Mouse (Mus musculus) midbrain, embryonic 10.5 days (tissue): Measurements from ENCODE around the gene Vat1l. TPM values are rescaled to one million over a fixed set of nuclear protein-coding genes. Genes with fewer than 3 reads are reported as not detected.

Source experiments
- DNase-seq: peaks from one replicate; pipeline ENCODE4 v3.0.0-alpha.2; 2017; ENCODE audit warnings: low spot score
- H3K27ac ChIP-seq: fragments of 300-500 bp; sonication (generic); replicated peaks from 2 replicates; pipeline ENCODE4 v1.5.1; 2016; ENCODE audit warnings: mild to moderate bottlenecking
- H3K27me3 ChIP-seq: fragments of 300-500 bp; sonication (generic); 2 replicates; pipeline ENCODE4 v1.6.1; 2016; ENCODE audit warnings: low read depth, mild to moderate bottlenecking; ENCODE audit not compliant: poor library complexity, severe bottlenecking
- H3K36me3 ChIP-seq: fragments of 300-500 bp; sonication (generic); 2 replicates; pipeline ENCODE4 v1.6.1; 2016; ENCODE audit warnings: mild to moderate bottlenecking, moderate library complexity
- H3K4me1 ChIP-seq: fragments of 300-500 bp; sonication (generic); 2 replicates; pipeline ENCODE4 v1.6.1; 2016
- H3K4me3 ChIP-seq: fragments of 300-500 bp; sonication (generic); 2 replicates; pipeline ENCODE4 v1.5.1; 2016; ENCODE audit warnings: mild to moderate bottlenecking, moderate library complexity
- H3K9me3 ChIP-seq: fragments of 300-500 bp; sonication (generic); replicated peaks from 2 replicates; pipeline ENCODE4 v1.6.1; 2016; ENCODE audit warnings: mild to moderate bottlenecking
- WGBS: fragments of 180-500 bp; shearing (Covaris S2); methylation state at CpG from one replicate; pipeline ENCODE4 v1.1.7; 2016; 5-methylcytosine and 5-hydroxymethylcytosine counted together
- polyA plus RNA-seq: library from polyadenylated mRNA; unstranded; fragments of >200 nt; fragmentation: Nextera tagmentation; extraction: Ambion mirVana; gene quantifications from 2 replicates; pipeline ENCODE4 v1.2.1, GENCODE M21; 2016

The Vat1l gene
- polyA plus RNA-seq, 1 experiment from 2014 or later, result 9.1 TPM

GRCm38 (mm10) chr8:114314669-114315325 is 109.4 kb downstream of the Vat1l start:
- H3K27me3 ChIP-seq, result no peaks in the 10 kb centered on the region
- no peaks in the 10 kb centered on the region for H3K9me3 ChIP-seq
- DNase-seq, result no peak
- no peak overlapping the region for H3K27ac ChIP-seq
- peaks cover 7% of the 10 kb centered on the region; the same call in 1 of the 2 replicates for H3K36me3 ChIP-seq
- 53% methylated on average over 5 of the region's 5 CpGs for WGBS
- no peak overlapping the region for H3K4me3 ChIP-seq
- no peaks in the 10 kb centered on the region for H3K4me1 ChIP-seq

- Histone ChIP-seq H3K4me1 (no peaks in the 10 kb centered on the region), H3K4me3 (no peak overlapping the region), H3K27ac (no peak overlapping the region), H3K36me3 (no peaks in the 10 kb centered on the region), H3K27me3 (no peaks in the 10 kb centered on the region), H3K9me3 (no peaks in the 10 kb centered on the region; the same call in 1 of the 2 replicates)
- WGBS, result 83% methylated on average over 4 of the region's 4 CpGs
- DNase-seq, result no peak
Observed at GRCm38 (mm10) chr8:114318161-114318560, 112.7 kb downstream of the Vat1l start.

- H3K4me3 ChIP-seq, result no peak overlapping the region
- DNase-seq, result no peak
- H3K27ac ChIP-seq, result no peak overlapping the region
- H3K27me3 ChIP-seq, result no peaks in the 10 kb centered on the region
- 84% methylated on average over 2 of the region's 2 CpGs for WGBS
- 0 out of 2 replicates have a peak, but pooled peaks cover 5% of the 10 kb centered on the region for H3K36me3 ChIP-seq
- H3K9me3 ChIP-seq, result no peaks in the 10 kb centered on the region; the same call in 1 of the 2 replicates
- no peaks in the 10 kb centered on the region for H3K4me1 ChIP-seq
Observed at GRCm38 (mm10) chr8:114322096-114322495, 116.7 kb downstream of the Vat1l start.

- Histone ChIP-seq H3K4me3 (no peak overlapping the region), H3K27me3 (no peaks in the 10 kb centered on the region), H3K27ac (peak overlapping the region; percentile 75), H3K36me3 (peaks cover 11% of the 10 kb centered on the region), H3K9me3 (peaks cover 9% of the 10 kb centered on the region), H3K4me1 (peaks cover 35% of the 10 kb centered on the region)
- no peak for DNase-seq
- WGBS, result 38% methylated on average over 5 of the region's 5 CpGs
Observed at GRCm38 (mm10) chr8:114331928-114332327, 126.5 kb downstream of the Vat1l start.

- Histone ChIP-seq H3K36me3 (peaks cover 11% of the 10 kb centered on the region), H3K27me3 (no peaks in the 10 kb centered on the region), H3K27ac (peak overlapping the region; percentile 75), H3K4me3 (no peak overlapping the region), H3K9me3 (peaks cover 9% of the 10 kb centered on the region), H3K4me1 (peaks cover 35% of the 10 kb centered on the region)
- 70% methylated on average over 4 of the region's 4 CpGs for WGBS
- DNase-seq, result no peak
Observed at GRCm38 (mm10) chr8:114332949-114333348, 127.5 kb downstream of the Vat1l start.

- H3K27me3 ChIP-seq, result no peaks in the 10 kb centered on the region
- DNase-seq, result no peak
- no peaks in the 10 kb centered on the region for H3K36me3 ChIP-seq
- H3K4me3 ChIP-seq, result no peak overlapping the region
- 58% methylated on average over 8 of the region's 8 CpGs for WGBS
- H3K27ac ChIP-seq, result peak overlapping the region; percentile 61
- H3K9me3 ChIP-seq, result no peaks in the 10 kb centered on the region
- H3K4me1 ChIP-seq, result peaks cover 37% of the 10 kb centered on the region
Observed at GRCm38 (mm10) chr8:114335721-114336120, 130.3 kb downstream of the Vat1l start.

- 72% methylated on average over 5 of the region's 5 CpGs for WGBS
- Histone ChIP-seq H3K4me3 (no peak overlapping the region), H3K27ac (no peak overlapping the region), H3K4me1 (0 out of 2 replicates have a peak, but pooled peaks cover 4% of the 10 kb centered on the region), H3K9me3 (0 out of 2 replicates have a peak, but pooled peaks cover 2% of the 10 kb centered on the region), H3K27me3 (no peaks in the 10 kb centered on the region), H3K36me3 (peaks cover 9% of the 10 kb centered on the region; the same call in 1 of the 2 replicates)
- DNase-seq, result no peak
Observed at GRCm38 (mm10) chr8:114342276-114342675, 136.9 kb downstream of the Vat1l start.

- Histone ChIP-seq H3K4me3 (no peak overlapping the region), H3K27me3 (no peaks in the 10 kb centered on the region), H3K27ac (no peak overlapping the region), H3K36me3 (peaks cover 9% of the 10 kb centered on the region; the same call in 1 of the 2 replicates), H3K4me1 (0 out of 2 replicates have a peak, but pooled peaks cover 4% of the 10 kb centered on the region), H3K9me3 (0 out of 2 replicates have a peak, but pooled peaks cover 2% of the 10 kb centered on the region)
- DNase-seq, result no peak
- 86% methylated on average over 5 of the region's 5 CpGs for WGBS
Observed at GRCm38 (mm10) chr8:114344789-114345188, 139.4 kb downstream of the Vat1l start.

- 0 out of 2 replicates have a peak, but pooled peaks cover 2% of the 10 kb centered on the region for H3K9me3 ChIP-seq
- 100% methylated on average over 1 of the region's 2 CpGs for WGBS
- no peaks in the 10 kb centered on the region for H3K4me1 ChIP-seq
- H3K27ac ChIP-seq, result no peak overlapping the region
- DNase-seq, result no peak
- H3K4me3 ChIP-seq, result no peak overlapping the region
- no peaks in the 10 kb centered on the region for H3K27me3 ChIP-seq
- H3K36me3 ChIP-seq, result peaks cover 9% of the 10 kb centered on the region; the same call in 1 of the 2 replicates
Observed at GRCm38 (mm10) chr8:114346045-114346444, 140.6 kb downstream of the Vat1l start.

GRCm38 (mm10) chr8:114351643-114352427 is 146.4 kb downstream of the Vat1l start:
- Histone ChIP-seq H3K9me3 (no peaks in the 10 kb centered on the region), H3K27ac (no peak overlapping the region), H3K4me1 (no peaks in the 10 kb centered on the region; the same call in 1 of the 2 replicates), H3K4me3 (no peak overlapping the region), H3K27me3 (no peaks in the 10 kb centered on the region), H3K36me3 (no peaks in the 10 kb centered on the region)
- no peak for DNase-seq
- WGBS, result 74% methylated on average over 14 of the region's 14 CpGs

- Histone ChIP-seq H3K4me3 (no peak overlapping the region), H3K9me3 (no peaks in the 10 kb centered on the region), H3K27ac (no peak overlapping the region), H3K4me1 (peaks cover 7% of the 10 kb centered on the region; the same call in 1 of the 2 replicates), H3K27me3 (no peaks in the 10 kb centered on the region), H3K36me3 (no peaks in the 10 kb centered on the region)
- no peak for DNase-seq
- WGBS, result 68% methylated on average over 8 of the region's 8 CpGs
Observed at GRCm38 (mm10) chr8:114360506-114360905, 155.1 kb downstream of the Vat1l start.

GRCm38 (mm10) chr8:114363167-114363566 is 157.8 kb downstream of the Vat1l start:
- Histone ChIP-seq H3K36me3 (no peaks in the 10 kb centered on the region), H3K4me1 (peaks cover 10% of the 10 kb centered on the region; the same call in 1 of the 2 replicates), H3K4me3 (no peak overlapping the region), H3K27me3 (no peaks in the 10 kb centered on the region), H3K9me3 (no peaks in the 10 kb centered on the region), H3K27ac (no peak overlapping the region)
- DNase-seq, result no peak
- 69% methylated on average over 5 of the region's 5 CpGs for WGBS

GRCm38 (mm10) chr8:114363656-114364055 is 158.2 kb downstream of the Vat1l start:
- no peaks in the 10 kb centered on the region for H3K9me3 ChIP-seq
- H3K4me3 ChIP-seq, result no peak overlapping the region
- DNase-seq, result no peak
- no peak overlapping the region for H3K27ac ChIP-seq
- 67% methylated on average over 8 of the region's 8 CpGs for WGBS
- H3K27me3 ChIP-seq, result no peaks in the 10 kb centered on the region
- no peaks in the 10 kb centered on the region for H3K36me3 ChIP-seq
- peaks cover 10% of the 10 kb centered on the region; the same call in 1 of the 2 replicates for H3K4me1 ChIP-seq
